Mouse (Mus musculus) kidney, adult 11 months (tissue): Measurements from ENCODE around the gene Slc39a11.

Experiments
- DNase-seq: peaks from one replicate; pipeline ENCODE4 v3.0.0; 2022

The Slc39a11 gene

DNA sequence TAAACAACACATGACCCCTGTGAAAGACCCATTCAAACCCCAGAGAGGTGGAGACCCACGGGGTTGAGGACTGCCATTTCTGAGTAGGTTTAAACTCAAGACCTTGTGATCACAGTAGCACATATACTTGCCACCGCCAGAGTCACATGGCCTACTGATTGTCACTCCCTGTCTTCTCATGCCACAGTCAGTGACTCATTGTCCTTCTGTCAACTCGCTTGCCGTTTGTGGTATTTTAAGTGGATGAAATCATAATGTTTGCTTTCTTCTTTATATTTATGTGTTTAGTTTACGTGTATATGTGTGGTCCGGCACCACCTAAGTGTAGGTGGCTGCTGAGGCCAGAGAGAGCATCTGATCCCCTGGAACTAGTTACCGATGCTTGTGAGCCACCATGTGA is 112.2 kb downstream of the Slc39a11 start:
- DNase-seq: no peak

DNA sequence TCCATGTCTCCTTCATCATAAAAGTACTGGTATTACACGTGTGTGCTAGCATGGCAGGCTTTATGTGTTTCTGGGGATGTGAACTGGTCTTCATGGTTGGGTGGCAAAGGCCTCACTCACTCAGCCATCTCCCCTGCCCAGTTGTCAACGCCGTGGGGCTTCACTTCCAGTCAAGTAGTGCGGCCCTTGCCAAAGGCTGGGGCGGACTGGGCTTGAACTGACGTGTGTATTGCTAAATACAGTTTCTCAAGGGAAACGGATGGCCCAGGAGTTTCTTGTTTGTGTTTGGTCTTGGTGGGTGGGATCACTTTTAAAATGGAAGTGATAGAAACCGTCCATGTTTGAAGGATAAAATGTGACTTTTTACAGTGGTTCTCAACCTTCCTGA is 112.7 kb downstream of the Slc39a11 start:
- DNase-seq: no peak

DNA sequence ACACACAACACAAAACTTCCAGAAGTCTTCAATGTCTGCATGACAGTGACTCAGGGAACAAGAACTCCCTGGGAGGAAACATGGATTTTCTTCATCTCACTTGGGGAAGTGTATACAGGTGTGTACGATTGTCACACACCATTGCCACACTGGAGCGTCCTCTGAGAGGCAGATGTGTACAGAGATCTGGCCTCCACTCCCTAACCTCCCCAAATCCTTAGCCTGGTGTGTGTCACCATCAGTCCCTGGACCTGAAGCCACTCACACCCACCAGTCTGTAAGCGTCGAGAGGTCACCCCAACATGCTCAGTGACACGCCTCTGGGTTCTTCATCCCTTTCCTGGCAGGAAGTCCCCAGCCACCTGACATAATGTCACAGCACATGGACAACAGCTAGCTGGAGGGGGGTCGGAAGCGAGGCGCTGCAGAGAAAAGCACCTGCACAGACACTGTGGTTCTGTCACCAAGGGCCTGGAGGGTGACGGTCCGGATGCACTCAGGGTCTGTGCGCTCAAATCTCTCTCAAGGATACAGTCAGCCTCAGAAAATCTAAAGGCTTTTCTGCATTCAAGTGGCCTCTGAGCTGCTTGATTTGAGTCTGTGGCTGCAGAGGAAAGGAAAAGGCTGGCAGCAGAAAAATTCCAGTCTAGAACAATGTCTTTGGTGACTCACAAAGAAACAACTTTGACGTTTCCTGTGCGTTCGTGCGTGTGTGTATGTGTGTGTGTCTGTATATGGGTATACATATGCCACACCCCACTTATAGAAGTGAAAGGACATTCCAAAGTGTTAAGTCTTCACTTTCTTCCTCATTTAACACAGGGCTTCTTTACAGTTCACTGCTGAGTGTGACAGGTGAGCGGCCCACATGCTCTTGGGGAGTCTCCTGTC is 113.3 kb downstream of the Slc39a11 start:
- DNase-seq: no peak

DNA sequence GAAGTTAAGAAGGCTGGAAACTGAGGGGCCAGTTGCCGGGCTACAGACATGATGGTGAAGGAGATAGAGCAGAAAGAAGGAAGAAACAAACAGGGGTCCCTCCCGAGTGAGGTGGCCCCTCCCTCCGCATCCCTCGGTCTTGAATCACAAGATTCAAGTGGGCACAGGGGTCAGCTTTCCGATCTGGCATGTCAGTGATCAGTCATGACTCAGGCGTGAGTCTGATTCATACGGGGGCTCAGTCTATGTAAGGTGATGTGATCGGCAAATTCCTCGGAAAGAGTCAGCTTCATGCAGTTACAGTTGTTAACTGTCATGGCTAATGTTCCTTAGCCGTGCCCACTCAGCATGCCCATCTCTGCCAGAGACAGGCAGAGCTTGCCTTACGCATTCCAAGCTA is 115.5 kb downstream of the Slc39a11 start:
- DNase-seq: no peak

DNA sequence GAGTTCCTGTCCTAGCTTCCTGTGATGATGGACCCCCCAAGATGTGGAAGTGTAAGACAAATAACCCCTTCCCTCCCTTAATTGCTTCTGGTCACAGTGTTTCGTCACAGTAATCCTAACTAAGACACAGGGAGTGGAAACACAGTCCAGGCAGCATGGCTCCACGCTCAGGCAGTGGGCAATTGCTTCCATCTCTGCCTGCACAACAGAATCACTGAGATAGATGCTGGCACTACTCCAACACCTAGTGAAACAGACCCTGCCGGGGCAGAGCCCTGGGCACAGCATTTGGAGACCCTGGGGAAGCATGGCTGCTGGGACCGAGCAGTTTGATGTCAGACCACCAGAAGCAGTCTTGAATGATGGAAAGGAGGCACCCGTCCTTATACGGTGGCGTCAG is 115.9 kb downstream of the Slc39a11 start:
- no peak for DNase-seq

GRCm38 (mm10) chr11:113528391-113528790 is 121.5 kb downstream of the Slc39a11 start:
- DNase-seq: peak; percentile 30

DNA sequence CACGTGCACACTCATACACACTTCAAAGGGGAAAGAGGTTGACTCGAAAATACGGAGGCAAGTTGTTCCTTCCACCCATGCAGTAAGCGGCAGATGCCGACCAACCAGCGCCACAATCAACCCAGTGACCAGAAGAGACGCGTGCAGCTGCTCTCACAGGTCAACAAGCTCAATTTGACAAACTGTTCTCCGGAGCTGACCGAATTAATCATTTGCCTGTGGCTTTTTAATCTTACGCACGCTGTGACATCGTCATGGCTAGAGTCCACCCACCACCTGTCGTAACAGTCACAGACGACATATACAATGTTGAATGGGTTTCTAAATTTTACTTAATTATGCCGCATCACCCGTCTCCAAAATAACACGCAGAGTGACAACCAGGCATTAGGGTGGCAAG is 124.1 kb downstream of the Slc39a11 start:
- DNase-seq: peak; percentile 9

DNA sequence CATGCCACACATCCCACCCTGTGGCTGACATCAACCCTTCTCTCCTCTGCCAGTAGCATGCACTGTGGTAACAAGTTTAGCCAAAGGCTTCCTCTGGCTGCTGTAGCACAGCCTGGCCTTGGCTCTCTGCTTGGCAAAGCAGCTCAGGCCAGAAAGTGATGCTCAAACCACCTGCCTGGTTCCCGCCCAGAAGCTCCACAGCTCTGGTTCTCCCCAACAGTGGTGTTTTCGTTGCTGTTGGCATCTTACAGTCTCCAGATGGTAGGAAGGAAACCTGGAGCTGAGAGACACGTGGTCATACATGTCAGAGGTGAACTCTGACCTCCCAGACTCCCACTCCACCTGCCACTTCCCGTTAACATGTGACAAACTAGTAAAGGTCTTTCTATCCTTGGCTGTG is 127.2 kb downstream of the Slc39a11 start:
- DNase-seq: no peak

DNA sequence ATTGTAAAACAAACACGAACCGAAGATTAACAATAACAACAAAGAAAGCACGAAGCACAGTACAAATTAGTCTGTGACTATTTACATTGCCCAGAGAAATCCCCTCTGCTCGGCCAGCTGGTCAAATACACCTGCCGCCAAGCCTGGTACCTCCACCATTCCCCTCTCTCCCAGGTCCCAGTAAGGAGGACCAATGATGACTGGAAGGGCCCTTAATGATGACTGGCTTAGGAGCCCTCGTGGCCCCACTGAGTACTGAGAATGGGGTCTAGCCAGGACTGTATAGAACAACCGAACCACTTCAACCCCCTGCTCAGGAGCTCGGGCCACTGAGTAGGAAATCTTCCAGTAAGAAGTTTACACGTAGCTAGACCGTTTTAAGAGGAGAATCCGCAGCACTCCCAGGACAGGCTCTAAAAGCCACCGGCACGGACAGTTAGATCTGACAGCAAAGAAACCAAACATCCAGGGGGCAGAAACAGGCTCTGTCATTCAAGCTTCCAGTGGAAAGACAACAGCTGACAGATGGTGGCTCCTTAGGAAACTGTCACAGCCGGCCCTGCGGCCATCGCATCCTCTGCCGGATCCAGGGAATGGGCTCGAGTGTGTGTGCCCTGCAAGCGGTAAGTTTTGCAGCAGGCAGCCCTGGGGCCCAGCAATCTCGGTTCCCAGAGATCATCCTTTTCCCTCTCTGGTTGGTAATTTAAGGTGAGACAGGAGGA is 128.2 kb downstream of the Slc39a11 start:
- no peak for DNase-seq

DNA sequence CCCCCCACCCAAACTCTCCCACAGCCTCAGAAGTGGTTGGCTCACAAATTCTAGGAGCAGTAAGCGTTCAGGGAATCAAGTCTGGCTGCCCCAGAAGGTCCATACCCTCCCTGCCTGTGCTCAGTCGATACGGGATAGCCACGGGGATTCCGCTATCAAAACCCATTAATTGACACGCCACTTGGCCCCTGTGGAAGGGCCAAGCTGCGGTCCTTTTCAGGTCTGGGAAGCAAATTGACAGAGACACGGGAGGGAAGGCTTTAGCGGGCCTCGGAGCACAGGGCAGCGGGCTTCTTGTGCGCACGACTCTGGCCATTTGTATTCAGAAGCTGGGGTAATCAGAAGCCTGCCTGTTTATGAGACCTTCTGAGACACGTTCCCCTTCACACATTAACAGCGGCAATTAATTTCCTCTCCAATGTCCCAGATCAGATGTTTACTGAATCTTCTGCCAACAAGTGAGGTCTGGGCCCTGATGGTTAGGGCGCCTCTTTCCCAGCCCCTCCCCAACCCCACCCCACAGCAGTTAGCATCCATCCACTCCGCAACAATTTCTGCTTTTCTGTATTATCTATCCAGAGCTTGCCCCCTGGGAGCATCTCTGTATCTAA is 128.9 kb downstream of the Slc39a11 start:
- no peak for DNase-seq

- no peak for DNase-seq
These were observed 129.5 kb downstream of the Slc39a11 start for GRCm38 (mm10) chr11:113520373-113520772.

DNA sequence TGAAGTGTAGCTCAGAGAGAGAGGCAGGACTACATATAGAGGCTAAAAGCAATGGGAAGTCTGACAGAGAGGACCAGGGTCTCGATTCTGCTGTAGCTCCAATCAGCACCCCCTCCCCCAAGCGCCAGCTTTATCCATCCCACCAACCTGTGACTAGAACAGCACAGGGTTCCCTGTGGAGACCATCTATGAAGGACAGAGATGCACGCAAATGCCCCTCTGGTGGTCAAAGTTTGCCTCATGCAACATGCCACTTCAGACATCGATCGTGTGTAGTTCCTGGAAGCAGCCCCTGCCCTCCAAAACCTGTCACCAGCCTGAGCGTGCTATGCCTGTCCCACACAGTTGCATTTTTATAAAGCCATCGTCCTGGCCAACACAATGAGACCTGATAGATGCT is 129.9 kb downstream of the Slc39a11 start:
- DNase-seq: no peak

GRCm38 (mm10) chr11:113518176-113518575 is 131.7 kb downstream of the Slc39a11 start:
- DNase-seq: no peak

DNA sequence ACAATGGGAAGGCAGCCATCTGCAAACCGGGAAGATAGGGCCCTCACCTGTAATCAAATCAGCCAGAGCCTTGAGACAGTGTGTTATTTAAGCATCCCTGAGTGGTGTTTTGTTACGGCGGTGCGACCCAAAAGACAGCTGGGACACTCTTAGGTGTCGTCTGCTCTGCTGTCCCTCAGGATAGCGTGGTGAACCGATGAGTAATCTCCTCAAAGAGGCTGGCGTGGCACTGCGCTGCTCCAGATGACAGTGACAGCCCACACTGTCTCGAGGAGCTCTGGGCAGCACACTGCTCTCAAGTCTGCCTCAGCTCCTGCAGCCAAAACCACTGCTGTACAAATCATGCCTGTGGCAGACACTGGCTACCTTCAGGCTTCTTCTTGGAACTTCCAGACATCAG is 133.7 kb downstream of the Slc39a11 start:
- no peak for DNase-seq

- no peak for DNase-seq
These were observed 136.9 kb downstream of the Slc39a11 start for GRCm38 (mm10) chr11:113512976-113513375.

DNA sequence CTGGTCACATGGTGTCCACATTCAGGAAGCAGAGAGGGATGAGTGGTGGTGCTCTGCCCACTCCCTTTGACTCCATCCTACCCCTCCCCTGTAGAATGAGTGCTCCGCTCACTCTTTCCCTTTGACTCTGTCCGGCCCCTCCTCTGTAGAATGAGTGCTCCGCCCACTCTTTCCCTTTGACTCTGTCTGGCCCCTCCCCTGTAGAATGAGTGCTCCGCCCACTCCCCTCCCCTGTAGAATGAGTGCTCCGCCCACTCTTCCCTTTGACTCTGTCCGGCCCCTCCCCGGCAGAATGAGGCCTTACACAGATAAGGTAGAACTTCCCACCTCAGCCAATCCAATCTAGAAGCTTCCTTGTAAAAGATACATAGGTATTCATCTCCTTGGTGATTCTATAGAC is 137.7 kb downstream of the Slc39a11 start:
- no peak for DNase-seq

GRCm38 (mm10) chr11:113510969-113511625 is 138.8 kb downstream of the Slc39a11 start:
- no peak for DNase-seq

- no peak for DNase-seq
These were observed 139.6 kb downstream of the Slc39a11 start for GRCm38 (mm10) chr11:113510249-113510648.

DNA sequence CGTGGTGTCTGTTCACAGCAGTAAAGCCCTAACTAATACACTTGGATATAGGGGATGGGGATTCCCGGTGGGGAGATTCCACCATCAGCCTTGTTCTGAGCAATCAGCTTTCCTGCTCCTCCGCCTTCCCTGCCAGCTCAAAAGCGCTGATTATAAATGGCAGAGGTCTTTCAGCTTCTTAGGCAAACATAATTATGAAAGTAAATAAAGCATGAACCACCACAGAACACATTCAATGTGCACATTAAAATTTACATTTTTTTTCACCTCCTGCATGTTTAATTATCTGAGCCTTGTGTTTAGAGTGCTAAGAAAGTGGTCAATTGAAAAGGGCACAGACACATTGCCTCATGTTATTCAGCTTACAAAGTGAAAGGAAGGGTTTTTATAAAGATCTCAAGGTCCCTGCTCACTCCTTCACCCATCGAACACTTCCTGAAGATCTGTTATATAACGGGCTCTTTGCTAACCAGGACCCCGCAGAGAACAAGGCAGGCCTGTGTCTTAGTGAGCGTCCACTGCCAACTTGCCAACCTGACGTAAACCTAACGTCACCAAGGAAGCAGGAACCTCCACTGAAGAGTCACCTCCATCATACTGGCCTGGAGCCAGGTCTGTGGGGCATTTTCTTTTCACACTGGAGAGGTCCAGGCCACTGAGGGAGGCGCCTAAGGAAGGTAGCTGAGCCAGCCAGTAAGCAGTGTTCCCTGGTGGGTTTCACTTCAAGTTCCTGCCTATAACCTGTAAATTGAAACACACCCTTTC is 142.0 kb downstream of the Slc39a11 start:
- no peak for DNase-seq

DNA sequence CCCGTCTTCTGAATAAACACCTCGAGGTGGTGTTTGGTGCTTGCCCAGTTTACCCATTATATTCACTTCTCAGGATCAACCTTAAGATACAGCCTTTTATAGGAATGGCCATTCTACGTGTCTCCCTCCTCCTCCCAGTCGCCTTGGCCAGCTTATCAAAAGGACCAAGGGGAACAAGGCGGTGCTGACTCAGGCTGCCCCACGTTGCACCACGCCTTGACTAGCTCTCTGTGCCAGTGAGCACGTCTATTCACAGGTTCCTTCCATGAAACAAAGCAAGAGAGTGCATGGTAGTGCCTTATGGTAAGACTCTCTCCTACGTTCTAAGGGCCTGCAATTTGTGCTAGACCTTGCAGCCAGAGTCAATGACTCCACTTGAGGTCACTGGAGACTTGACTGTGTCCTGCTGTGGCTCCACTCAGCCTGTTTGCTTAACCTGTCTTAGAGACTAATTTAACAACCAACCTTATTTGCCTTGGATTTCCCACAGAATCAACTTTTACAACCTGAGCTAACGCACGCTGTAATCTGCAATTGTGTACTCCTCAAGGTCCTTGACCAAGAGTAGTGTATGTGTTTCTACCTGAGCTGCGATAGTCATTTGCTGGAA is 144.2 kb downstream of the Slc39a11 start:
- DNase-seq: no peak

GRCm38 (mm10) chr11:113504459-113505062 is 145.3 kb downstream of the Slc39a11 start:
- DNase-seq: peak; percentile 12

DNA sequence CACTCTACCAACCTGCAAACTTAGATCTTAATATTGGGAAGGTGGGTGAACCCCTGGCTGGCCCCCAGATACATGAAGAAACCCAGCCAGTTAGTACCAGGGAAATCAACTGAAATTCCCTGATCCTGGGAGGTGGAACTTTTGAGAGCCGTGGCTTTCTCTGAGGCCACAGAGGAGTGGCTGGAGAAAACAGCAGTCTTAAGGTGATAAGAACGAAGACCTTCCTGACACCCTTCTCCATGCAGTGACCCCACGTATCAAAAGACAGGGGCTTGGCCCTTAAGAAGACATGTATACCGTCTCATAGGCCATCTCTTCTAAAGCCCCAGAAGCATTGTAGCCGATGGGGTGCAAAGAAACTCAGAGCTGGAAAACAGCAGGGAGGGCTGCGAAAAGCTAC is 146.9 kb downstream of the Slc39a11 start:
- DNase-seq: no peak
